Mouse (Mus musculus): ENCODE results near the gene Abca7.
"Not testable (repeated sequence)": the region's sequence is repeated elsewhere in the genome, so short reads cannot be mapped to it uniquely, and the experiment has no call there.

Abca7 gene

DNA sequence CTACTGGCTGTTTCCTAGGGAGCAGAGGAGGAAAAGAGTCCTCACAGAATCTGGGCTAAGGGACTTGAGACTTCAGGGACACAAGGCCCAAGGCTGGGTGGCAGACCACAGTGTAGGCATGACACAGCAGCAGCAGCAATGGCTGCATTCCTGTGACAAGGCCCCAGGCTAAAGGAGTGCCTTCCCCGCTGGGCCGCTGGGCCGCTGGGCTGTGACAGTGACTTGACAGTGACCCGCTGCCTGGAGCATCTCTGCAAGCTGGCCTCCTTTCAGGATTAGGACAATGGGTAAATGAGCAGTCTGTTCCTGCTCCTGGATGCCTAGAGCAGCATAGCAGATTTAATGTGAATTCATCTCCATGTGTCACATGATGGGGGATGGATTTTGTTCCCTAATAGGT, 47.8 kb downstream of the Abca7 start:
- in situ Hi-C loops (cut with MseI, MboI) = no loop called here

DNA sequence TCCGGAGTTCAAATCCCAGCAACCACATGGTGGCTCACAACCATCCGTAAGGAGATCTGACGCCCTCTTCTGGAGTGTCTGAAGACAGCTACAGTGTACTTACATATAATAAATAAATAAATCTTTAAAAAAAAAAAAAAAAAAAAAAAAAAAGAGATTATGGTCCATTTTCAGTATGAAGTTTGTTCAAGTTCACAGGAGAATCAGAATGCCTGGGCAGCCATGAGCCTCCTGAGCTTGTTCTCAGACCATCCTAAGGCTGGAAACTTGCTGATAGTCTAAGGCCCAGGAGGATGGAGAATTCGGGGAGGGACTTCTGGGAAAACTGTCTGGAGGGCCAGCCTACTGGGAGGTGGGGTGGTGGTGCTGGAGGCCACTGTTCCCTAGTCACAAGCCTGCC, 49.1 kb downstream of the Abca7 start:
- in situ Hi-C loops (cut with MseI, MboI) = not testable (repeated sequence)

DNA sequence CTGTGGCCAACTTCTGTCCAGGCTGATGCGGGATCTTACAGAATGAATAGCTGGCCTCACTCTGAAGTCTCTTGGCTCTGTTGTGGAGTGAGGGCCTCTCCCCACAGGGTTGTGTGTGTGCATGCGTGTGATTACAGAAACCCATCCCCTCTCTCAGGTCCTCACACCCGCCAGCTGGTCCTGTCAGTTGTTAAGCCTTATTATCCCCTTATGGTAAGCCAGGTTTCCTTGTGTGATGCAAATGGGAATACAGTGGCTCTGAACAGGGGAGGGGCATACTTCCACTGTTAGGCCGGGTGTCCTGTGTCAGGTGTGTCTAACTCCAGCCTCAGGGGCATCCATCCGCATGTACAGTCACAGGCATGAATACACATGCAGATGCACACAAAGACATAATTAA, 49.5 kb downstream of the Abca7 start:
- in situ Hi-C loops (cut with MseI, MboI) = no loop called here

DNA sequence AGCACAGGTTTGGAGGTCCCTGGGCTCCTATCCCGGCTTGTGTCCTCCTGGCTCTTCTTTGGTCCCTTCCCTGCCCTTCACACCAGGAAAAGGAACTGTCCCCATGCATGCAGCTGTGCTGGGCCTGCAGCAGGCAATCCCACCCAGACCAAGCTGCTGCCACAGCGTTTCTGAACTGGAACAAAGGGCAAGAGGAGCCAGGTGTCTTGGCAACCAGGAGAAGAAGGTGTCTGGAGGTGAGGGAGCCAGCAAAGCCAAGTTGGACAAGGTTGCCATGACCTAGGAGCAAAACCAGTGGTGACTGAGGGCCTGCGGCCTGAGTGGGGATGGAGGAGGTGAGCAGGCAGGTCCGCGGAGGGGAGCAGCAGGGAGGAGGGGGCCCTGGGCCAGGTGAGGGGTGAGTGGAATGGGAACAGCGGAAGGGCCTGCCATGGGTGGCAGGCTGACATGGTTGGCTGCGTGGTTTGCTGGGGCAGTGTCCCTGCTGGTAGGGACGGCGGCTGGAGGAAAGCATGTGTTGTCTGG, 50.8 kb downstream of the Abca7 start, which contains the start of gene Gpx4:
TSS of gene Gpx4 (plus strand) at position 126 of the 525 bp plus-strand sequence.
- in situ Hi-C loops (cut with MseI, MboI) = no loop called here

DNA sequence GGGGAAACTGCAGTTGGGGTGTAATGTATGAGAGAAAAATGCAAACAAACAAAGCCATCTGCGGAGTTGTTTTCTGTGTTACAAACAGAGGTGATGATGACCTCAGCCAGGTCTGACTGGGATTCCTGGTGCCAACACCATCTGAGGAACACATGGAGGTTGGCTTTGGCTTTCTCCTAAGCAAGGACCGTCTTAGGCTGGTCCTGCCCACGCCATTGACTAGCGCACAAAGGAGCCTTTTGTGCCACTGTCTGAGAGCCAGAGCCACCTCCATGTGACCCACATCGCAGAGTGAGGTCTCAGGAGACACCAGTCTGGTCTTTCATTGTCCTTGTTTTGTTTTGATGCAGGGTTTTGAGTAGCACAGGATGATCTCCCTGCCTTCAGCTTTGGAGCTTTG, 52.1 kb downstream of the Abca7 start:
- in situ Hi-C loops (cut with MseI, MboI) = no loop called here

- in situ Hi-C loops (cut with MseI, MboI) = no loop called here
These were observed 52.5 kb downstream of the Abca7 start for GRCm38 (mm10) chr10:80048834-80049233.

DNA sequence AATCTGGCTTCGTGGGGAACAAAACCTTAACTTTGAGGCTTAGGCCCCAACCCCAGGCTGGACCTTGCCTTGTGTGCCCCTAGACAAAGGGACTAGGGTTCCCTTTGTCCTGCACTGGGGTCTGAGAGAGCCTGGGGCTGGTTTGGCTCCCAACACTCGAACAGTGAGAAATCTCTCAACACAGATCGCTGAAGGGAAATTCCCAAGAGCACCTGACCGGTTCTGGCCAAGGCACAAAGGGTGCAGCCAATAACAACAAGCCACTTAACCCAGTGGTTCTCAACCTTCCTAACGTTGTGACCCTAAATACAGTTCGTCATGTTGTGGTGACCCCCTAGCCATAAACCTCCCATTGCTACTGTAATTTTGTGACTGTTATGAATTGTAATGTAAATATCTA, 54.0 kb downstream of the Abca7 start:
- in situ Hi-C loops (cut with MseI, MboI) = no loop called here

- in situ Hi-C loops (cut with MseI, MboI) = no loop called here
These were observed 54.8 kb downstream of the Abca7 start for GRCm38 (mm10) chr10:80050885-80051617.

DNA sequence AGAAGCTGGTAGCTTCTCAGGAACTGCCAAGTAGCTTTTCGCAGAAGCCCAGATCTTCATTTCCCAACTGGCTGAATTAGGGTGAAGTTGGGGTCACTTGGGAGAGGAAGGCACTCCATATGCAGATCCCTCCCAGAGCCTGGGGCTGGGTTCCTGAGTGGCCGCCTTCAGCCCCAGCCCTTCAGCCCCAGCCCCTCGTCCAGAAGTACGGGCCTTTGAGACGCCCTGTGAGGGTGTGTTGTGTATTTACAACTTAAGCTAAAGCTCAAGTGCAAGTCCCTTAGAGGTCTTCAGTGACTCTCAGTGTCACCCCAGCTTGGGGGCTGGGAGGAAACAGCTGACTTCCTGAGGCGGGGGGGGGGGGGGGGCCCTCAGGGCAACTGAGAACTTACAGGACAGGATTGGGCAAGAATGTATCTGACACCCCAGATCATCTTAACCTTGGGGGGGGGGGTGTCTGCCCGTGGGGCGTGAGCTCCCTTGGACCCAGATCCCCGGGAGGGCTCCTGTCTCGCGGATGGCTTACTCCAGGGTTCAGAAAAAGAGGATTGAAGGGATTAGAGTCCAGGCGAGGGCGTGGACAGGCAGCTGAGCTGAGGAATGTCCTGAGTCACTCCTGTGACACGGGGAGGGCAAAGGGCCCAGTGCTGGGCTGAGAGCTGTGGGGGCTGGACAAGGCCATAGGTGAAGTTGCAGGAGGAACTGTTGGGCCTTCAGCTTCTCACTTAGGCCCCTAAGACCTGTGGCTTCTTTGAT, 55.5 kb downstream of the Abca7 start:
- in situ Hi-C loops (cut with MseI, MboI) = no loop called here

DNA sequence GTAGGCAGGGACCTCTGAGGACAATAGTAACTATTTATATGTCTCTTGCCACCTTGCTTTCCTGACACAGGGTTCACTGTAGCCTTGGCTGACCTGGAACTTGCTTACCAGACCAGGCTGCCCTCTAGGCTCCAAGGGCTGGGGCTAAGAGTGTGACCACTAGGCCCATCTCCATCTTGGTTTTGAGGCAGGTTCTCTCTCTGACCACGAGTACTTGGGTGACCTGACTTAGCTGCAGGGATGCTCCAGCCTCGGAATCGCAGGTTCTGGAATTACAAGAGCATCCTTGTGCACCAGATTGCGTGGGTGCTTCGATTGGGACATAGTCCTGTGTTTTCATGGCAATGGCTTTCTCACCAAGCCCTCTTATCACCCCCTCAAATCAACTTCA, 56.1 kb downstream of the Abca7 start:
- in situ Hi-C loops (cut with MseI, MboI) = no loop called here

GRCm38 (mm10) chr10:80053259-80053780, 57.0 kb downstream of the Abca7 start:
- in situ Hi-C loops (cut with MseI, MboI) = no loop called here

GRCm38 (mm10) chr10:80053831-80054815, 57.8 kb downstream of the Abca7 start:
- in situ Hi-C loops (cut with MseI, MboI) = no loop called here

- in situ Hi-C loops (cut with MseI, MboI) = not testable (repeated sequence)
These were observed 58.6 kb downstream of the Abca7 start for GRCm38 (mm10) chr10:80054911-80055310.

DNA sequence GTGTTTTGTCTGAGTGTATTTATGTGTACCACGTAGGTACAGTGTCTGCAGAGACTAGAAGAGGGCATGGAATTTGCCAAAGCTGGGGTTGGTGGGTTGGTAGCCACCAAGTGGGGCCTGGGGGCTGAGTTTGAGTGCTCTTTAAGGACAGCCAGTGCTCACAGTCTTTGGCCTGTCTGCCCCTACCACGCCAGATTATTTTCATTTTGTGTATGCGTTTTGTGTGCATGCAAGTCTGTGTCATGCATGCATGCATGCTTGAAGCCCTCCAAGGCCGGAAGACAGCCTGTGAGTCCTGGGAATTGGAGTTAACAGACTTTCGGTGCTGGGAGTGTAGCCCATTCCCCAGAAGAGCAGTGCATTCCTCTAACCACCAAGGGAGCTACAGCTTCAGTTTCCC, 59.1 kb downstream of the Abca7 start:
- in situ Hi-C loops (cut with MseI, MboI) = no loop called here

DNA sequence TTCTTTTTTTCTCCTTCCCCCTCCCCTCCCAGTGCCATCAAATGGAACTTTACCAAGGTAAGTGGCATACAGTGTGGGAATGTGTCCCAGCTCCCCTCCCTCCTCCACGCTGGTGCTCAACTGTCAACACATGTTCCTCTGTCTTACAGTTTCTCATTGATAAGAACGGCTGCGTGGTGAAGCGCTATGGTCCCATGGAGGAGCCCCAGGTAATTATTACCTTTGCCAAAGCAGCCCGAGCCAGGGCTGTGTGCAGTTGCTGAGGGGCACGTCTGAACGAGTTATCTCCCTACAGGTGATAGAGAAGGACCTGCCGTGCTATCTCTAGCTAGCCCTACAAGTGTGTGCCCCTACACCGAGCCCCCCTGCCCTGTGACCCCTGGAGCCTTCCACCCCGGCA, 59.6 kb downstream of the Abca7 start:
- in situ Hi-C loops (cut with MseI, MboI) = no loop called here

- in situ Hi-C loops (cut with MseI, MboI) = no loop called here
These were observed 60.2 kb downstream of the Abca7 start for GRCm38 (mm10) chr10:80056506-80056905.

DNA sequence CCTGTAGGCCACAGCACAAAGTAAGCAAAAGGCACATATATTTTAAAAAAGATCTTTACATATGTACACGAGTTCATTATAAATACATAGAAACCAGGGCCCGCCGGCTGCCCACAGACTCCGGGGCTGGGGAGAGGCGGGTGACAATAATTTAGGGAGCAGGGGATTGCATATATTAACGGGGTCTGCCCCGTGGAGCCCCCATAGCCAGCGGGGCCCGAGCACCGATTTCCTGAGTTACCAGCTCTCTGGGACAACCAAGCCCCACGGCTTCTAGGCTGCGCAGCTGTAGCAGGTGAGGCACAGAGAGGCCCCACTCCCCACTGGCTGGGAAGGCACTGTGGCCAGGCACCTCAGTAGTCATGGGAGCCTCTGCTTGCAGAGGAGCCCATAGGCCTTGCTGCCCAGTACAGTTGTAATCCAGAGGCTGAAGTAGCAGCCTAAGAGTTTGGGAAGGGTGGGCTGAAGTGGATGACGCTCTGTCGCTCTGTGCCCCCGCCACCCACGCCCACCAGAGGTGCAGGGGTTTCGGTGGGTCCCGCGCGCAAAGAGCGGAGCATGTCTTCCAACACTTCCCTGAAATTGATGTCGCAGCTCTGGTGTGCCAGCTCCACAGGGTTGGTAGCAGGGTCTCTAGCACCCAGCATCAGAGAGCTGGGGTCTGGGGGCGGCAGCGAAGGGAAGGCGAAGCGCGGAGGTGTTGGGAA, 60.8 kb downstream of the Abca7 start:
- in situ Hi-C loops (cut with MseI, MboI) = no loop called here

- in situ Hi-C loops (cut with MseI, MboI) = no loop called here
These were observed 61.5 kb downstream of the Abca7 start for GRCm38 (mm10) chr10:80057683-80058326.

GRCm38 (mm10) chr10:80063104-80063503, 66.8 kb downstream of the Abca7 start:
- in situ Hi-C loops (cut with MseI, MboI) = no loop called here
